Mouse (Mus musculus) hindlimb bud, embryonic 11.5 days (tissue): ENCODE data around the gene Rybp.

Source experiments
- DNase-seq: peaks from one replicate; pipeline ENCODE4 v3.0.0-alpha.2; 2012; ENCODE audit warnings: low read depth, low spot score; ENCODE audit errors: extremely low spot score

The Rybp gene

DNA sequence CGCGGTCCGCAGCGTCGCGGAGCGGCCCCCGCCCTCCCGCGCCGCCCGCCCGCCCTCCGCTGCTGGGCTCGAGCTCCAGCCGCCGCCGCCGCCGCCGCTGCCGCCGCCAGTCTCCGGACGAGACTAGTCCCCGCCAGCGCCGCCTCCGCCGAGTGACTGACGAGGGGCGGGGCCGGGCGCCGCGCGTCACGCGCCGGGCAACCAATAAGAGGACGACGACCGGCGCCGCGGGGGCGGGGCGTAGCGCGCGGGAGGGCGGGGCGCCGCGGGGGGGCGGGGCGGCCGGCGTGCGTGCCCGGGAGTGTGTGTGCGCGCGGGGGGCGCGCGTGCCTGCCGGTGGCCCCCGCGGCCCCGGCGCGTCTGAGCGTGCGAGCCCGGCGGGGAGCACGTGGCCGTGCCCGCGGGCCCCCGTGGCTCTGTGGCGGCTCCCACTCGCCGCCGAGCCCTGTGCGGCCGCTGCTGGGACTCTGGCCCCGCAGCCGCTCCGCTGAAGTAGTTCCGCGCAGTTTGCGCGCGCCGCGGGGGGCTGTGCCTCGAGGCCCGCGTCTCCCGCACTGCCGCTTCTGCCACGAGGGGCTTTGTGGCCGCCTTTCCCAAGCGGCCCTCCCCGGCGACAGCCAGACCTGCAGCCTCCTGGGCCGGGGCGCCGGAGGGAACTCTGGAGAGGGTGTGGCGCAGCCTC, at the start of gene Rybp:
Gene Rybp (minus strand): TSS at position 152 of the 682 bp plus-strand sequence.
- no peak for DNase-seq

GRCm38 (mm10) chr6:100336591-100337148, 49.4 kb upstream of the Rybp start:
- DNase-seq: peak; percentile 24

DNA sequence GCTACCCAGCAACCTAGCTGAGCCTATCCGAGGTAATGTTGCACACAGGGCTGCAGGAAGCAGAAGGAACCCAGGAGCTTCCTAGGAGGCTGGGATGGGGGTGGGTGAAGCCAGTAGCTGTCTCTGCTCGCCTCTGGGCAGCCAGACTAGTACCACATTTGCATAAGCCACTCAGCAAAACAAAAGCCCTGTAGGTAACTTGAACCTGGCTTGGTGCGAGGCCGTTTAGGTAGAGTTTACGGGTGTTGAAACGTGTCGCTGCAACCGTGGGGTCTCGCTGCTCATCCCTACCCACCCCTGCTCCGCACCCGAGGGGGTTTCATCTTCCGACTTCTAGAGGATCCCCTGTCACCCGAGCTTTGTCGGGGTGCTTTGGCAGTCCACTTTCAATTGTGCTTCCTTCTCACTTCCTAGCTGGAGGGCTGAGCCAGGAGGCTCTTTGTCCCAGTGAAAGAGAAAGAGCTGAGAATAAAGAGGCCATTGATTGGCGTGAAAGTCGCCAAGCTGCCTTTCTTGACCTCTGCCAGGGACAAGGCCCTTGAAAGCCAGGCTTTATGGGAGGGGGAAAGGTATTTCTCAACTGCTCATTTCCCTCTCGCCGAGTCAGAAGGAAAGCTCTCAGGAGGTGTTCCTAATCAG, 48.3 kb upstream of the Rybp start:
- peak; percentile 35 for DNase-seq

DNA sequence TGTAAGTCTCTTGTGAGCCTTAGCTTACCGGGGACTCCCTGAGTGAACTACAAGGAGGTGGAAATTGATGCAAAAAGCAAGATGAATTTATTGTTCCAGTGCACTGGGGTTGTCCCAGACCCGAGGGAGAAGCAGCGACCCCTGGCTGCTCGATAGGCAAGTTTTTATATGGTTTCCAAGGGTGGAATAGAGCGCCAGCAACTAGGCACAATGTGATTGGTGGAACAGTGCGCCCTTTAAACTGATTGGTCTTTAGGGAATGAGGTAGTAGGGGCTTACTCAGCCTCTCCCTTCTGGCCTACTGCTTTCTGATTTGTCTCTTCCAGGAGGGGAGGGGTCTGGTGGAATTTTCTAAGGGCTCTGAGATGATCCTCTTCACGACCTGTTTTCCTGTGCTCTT, 46.5 kb upstream of the Rybp start:
- no peak for DNase-seq

GRCm38 (mm10) chr6:100332479-100332878, 45.2 kb upstream of the Rybp start:
- DNase-seq: no peak

DNA sequence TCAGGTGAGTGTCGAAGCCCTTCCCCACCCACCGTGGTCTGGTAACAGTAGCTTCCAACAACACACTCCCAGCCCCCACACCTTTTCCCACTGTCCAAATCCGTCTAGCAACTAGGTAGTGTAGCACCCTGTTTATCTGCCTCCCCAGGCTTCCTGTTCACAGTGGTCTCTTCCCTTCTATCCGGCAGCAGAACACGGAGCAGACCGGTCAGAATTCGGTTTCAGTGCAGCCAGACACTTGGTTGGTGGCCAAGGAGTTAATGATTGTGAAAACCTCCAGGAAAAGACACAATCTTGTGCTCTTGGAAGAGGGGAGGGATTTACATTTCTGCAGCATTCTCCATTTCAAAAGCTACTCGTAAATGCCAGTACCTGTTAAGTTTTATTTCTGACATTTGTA, 44.3 kb upstream of the Rybp start:
- DNase-seq: no peak

DNA sequence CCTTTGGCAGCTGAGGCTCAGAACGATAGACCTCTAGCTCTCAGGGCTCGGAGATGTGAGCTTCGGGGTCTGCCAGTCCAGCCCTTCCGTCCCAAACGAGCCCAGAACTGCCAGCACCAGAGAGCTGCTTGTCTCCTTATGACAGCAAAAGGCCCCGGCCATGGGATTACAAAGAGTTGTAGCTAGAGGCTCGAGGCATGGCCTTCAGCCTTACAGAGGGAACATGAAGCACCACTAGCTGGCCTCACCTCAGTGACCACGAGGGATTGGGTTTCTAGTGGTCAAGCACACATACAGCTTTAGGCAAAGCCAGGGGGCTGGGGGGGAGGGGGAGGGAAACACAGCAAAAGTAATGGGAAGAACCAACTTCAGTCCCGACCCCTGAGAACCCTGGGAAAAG, 43.8 kb upstream of the Rybp start:
- DNase-seq: no peak

DNA sequence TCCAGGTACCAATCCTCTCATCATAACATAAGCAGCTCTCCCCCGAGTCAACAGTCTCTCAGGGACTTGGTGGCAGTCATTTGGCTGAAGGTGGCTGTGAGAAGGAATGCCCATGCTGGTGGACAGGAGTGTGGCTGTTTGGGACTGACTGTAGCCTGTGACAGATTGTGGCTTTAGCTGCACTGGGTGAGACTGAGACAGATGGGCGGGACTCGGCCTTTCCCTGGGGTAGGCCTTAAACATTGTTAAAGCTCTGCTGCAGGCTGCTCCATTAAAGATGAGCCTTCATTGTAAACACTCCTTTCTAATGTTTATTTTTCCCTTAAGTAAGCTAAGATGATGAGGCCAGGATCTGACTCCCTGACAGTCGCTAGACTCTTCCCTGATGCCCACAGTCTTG, 42.3 kb upstream of the Rybp start:
- no peak for DNase-seq

GRCm38 (mm10) chr6:100327050-100327449, 39.8 kb upstream of the Rybp start:
- no peak for DNase-seq

DNA sequence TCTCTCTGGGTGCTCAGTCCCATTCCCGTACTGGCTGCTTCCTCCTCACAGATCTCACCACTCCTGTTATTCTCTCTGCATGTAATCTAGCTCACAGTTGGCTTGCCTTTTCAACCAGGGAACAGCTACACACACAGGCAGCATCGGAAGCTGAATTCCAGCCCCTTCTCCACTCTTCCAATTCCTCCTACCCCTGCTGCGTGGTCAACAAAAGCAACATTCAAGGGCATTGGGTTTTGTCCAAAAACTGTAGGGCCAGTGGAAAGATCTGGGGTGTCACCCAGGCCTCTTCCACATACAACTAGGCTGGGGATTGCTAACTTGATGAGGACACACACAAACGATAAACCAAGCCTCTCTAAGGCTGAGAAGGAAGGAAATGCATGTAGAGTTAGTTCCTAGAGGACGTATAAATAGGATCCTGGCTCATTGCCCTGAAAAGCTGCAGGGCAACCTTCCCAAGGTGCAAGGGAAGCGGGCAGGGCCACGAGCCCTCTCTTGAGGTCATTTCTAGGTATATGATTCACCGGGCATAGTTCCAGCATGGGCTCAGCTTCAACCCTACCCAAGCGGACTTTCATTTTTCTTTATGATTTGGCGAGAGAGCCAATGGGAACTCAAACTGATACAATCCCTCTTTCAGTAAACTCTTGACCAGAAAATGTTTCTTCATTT, 36.6 kb upstream of the Rybp start:
- DNase-seq: no peak

- no peak for DNase-seq
These were observed 35.3 kb upstream of the Rybp start for GRCm38 (mm10) chr6:100322561-100322960.

DNA sequence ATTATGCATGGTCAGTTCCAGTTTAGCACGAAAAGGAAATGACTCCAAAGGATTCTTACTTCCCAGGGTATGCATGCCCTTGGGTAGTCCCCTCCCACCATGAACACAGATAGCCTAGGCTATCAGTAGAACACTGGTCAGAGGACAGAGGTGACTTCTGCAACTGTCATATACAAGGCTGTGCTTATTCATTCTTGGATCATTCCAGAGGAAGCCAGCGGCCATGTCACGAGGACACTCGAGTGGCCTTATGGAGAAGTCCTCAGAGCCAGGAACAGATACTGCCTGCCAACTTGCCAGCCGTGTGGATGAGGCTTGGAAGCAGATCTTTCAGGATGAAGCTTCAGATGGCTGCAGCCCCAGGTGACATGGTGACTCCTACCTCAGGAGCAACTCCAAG, 34.9 kb upstream of the Rybp start:
- no peak for DNase-seq

DNA sequence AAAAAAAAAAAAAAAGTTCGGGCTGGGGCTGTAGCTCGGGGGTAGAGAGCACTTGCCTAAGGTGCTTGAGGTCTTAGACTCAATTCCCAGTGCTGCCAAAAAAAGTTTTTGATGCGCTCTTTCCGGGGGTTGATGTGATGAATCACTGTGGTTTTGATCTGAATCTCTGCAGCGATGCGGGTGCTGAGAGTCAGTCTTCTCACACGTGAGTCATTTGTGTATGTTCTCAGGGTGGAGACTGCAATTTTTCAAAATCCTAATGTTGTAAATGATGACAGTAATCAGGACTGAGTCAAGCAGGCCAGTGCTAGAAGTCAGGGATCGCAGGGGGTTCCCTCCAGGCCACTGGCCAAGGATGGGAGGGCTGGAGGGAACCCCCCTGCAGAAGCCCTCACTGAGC, 26.9 kb upstream of the Rybp start:
- no peak for DNase-seq

DNA sequence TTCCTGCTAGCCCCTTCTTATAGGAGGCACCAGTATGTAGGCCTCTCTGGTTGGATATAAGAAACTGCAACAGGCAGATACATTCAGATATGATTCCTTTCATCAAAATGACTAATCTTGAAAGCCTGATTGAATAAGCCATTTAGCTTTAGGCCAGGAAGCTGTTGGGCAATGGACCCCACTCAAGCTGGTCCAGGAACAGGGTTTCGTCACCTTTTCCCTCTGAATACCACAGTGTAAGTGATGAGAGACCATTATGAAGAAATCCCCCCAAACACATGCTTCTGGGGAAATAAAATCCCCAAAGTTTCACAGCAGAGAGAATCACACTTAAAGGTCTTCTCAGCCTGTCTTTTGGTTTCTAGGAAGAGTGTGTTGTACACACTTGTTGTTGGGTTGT, 23.9 kb upstream of the Rybp start:
- DNase-seq: no peak

GRCm38 (mm10) chr6:100304831-100305230, 17.5 kb upstream of the Rybp start:
- no peak for DNase-seq

DNA sequence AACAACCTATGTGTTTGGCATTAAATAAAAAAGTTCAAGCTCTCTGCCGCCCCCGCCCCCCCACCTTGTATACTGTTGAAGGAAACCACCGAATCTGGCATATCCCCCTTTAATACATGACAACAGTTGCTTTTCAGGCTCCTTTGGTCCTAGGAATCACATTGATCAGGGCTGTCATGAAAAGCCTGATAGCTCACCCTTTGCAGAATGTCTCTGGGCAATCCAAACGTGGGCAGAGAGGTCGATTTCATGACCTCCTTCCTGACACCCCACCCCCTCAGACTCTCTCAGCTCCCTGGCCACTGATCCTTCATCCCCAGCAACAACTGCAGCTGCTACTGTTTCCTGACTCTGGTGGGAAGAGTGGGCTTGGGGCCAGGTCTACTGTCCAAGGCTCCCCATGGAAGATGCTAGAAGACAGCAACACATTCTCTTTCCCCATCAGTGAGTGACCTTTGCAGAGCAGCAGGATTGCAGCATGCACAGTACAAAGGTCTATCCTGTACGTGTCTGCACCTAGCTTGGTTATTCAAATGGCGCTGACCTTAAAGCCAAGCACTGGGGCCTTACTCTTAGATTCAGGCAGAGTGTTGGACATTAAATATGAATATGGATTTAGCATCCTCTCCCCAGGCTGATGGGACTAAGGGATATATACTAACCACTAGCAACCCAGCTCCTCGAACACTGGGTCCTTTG, 14.3 kb upstream of the Rybp start:
- DNase-seq: no peak

DNA sequence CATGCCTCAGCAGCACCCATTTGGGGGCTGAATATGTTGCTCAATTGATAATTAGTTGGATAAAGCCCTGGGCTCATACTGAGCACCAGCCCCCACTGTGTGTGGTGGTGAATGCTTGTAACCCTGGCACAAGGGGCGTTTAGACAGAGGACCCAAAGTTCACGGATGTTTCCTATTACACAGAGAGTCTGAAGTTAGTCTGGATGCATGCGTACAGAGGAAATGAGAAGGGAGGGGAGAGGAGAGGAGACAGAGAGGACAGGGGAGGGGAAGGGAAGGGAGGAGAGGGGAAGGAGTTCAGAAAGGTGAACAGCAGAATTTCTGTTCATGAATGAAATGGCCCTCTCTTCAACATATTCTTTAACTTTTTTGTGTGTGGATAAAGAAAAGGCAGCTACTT, 13.5 kb upstream of the Rybp start:
- no peak for DNase-seq

- DNase-seq: no peak
These were observed 11.7 kb upstream of the Rybp start for GRCm38 (mm10) chr6:100298945-100299344.

- no peak for DNase-seq
These were observed 10.3 kb upstream of the Rybp start for GRCm38 (mm10) chr6:100297536-100297935.

GRCm38 (mm10) chr6:100292411-100292810, 5.1 kb upstream of the Rybp start:
- DNase-seq: no peak

GRCm38 (mm10) chr6:100289058-100289457, 1.8 kb upstream of the Rybp start:
- no peak for DNase-seq

GRCm38 (mm10) chr6:100288730-100289035, 1.4 kb upstream of the Rybp start:
- no peak for DNase-seq
